Mouse (Mus musculus): Measurements from ENCODE around the gene Itga4.
A peak's percentile ranks its signal among the peaks of the same experiment; 100 is the strongest.

The Itga4 gene

GRCm38 (mm10) chr2:79255192-79256000, at the start of gene Itga4:
Itga4 (plus strand) TSS chr2:79255426.
- peak; percentile 89 for ATAC-seq (ENCODE audit: insufficient number of reproducible peaks, low FRiP score, low TSS enrichment)

GRCm38 (mm10) chr2:79206191-79206755, 49.0 kb upstream of the Itga4 start:
- ATAC-seq (ENCODE audit: insufficient number of reproducible peaks, low FRiP score, low TSS enrichment): no peak

- no peak for ATAC-seq (ENCODE audit: insufficient number of reproducible peaks, low FRiP score, low TSS enrichment)
These were observed 40.2 kb upstream of the Itga4 start for GRCm38 (mm10) chr2:79214982-79215381.

GRCm38 (mm10) chr2:79215479-79215878, 39.7 kb upstream of the Itga4 start:
- ATAC-seq (ENCODE audit: insufficient number of reproducible peaks, low FRiP score, low TSS enrichment): no peak

- no peak for ATAC-seq (ENCODE audit: insufficient number of reproducible peaks, low FRiP score, low TSS enrichment)
These were observed 30.4 kb upstream of the Itga4 start for GRCm38 (mm10) chr2:79224714-79225426.

- ATAC-seq (ENCODE audit: insufficient number of reproducible peaks, low FRiP score, low TSS enrichment): no peak
These were observed 27.4 kb upstream of the Itga4 start for GRCm38 (mm10) chr2:79227805-79228241.

- ATAC-seq (ENCODE audit: insufficient number of reproducible peaks, low FRiP score, low TSS enrichment): no peak
These were observed 23.9 kb upstream of the Itga4 start for GRCm38 (mm10) chr2:79231056-79231949.

- ATAC-seq (ENCODE audit: insufficient number of reproducible peaks, low FRiP score, low TSS enrichment): no peak
These were observed 19.3 kb upstream of the Itga4 start for GRCm38 (mm10) chr2:79235767-79236487.

GRCm38 (mm10) chr2:79237216-79237615, 18.0 kb upstream of the Itga4 start:
- no peak for ATAC-seq (ENCODE audit: insufficient number of reproducible peaks, low FRiP score, low TSS enrichment)

- no peak for ATAC-seq (ENCODE audit: insufficient number of reproducible peaks, low FRiP score, low TSS enrichment)
These were observed 10.9 kb upstream of the Itga4 start for GRCm38 (mm10) chr2:79244276-79244675.

- ATAC-seq (ENCODE audit: insufficient number of reproducible peaks, low FRiP score, low TSS enrichment): no peak
These were observed 10.5 kb upstream of the Itga4 start for GRCm38 (mm10) chr2:79244743-79245142.

GRCm38 (mm10) chr2:79248283-79248682, 6.9 kb upstream of the Itga4 start:
- no peak for ATAC-seq (ENCODE audit: insufficient number of reproducible peaks, low FRiP score, low TSS enrichment)

- no peak for ATAC-seq (ENCODE audit: insufficient number of reproducible peaks, low FRiP score, low TSS enrichment)
These were observed 4.7 kb upstream of the Itga4 start for GRCm38 (mm10) chr2:79250510-79250909.

- no peak for ATAC-seq (ENCODE audit: insufficient number of reproducible peaks, low FRiP score, low TSS enrichment)
These were observed 1.4 kb upstream of the Itga4 start for GRCm38 (mm10) chr2:79253754-79254197.

GRCm38 (mm10) chr2:79254588-79255191, 536 bp upstream of the Itga4 start:
- no peak for ATAC-seq (ENCODE audit: insufficient number of reproducible peaks, low FRiP score, low TSS enrichment)

GRCm38 (mm10) chr2:79256001-79256339, 744 bp downstream of the Itga4 start:
- 0 out of 2 replicates have a peak, but pooled peaks have one; percentile 21 for ATAC-seq (ENCODE audit: insufficient number of reproducible peaks, low FRiP score, low TSS enrichment)

GRCm38 (mm10) chr2:79256376-79256775, 1.1 kb downstream of the Itga4 start:
- no peak for ATAC-seq (ENCODE audit: insufficient number of reproducible peaks, low FRiP score, low TSS enrichment)

- ATAC-seq (ENCODE audit: insufficient number of reproducible peaks, low FRiP score, low TSS enrichment): no peak
These were observed 1.7 kb downstream of the Itga4 start for GRCm38 (mm10) chr2:79256880-79257279.

GRCm38 (mm10) chr2:79257411-79257810, 2.2 kb downstream of the Itga4 start:
- no peak for ATAC-seq (ENCODE audit: insufficient number of reproducible peaks, low FRiP score, low TSS enrichment)
